Mouse (Mus musculus) heart, embryonic 15.5 days (tissue): ENCODE data around the gene Gm44579. TPM values are rescaled to one million over a fixed set of nuclear protein-coding genes. Genes with fewer than 3 reads are reported as not detected.
A peak's percentile ranks its signal among the peaks of the same experiment; 100 is the strongest.

ENCODE experiments used
- ATAC-seq: fragments of 200-750 bp; cut with Nextera tagmentation; replicated peaks from 2 replicates; pipeline ENCODE4 v1.8.0; 2017; ENCODE audit warnings: low read depth, moderate TSS enrichment; ENCODE audit not compliant: insufficient number of reproducible peaks, insufficient read depth, low FRiP score
- H3K27ac ChIP-seq: fragments of 300-500 bp; sonication (generic); 2 replicates; pipeline ENCODE4 v1.5.1; 2015; ENCODE audit warnings: mild to moderate bottlenecking, inconsistent platforms
- H3K27me3 ChIP-seq: fragments of 300-500 bp; sonication (generic); 2 replicates; pipeline ENCODE4 v1.6.1; 2015; ENCODE audit warnings: inconsistent platforms
- H3K36me3 ChIP-seq: fragments of 300-500 bp; sonication (generic); 2 replicates; pipeline ENCODE4 v1.6.1; 2015; ENCODE audit warnings: mild to moderate bottlenecking, inconsistent platforms
- H3K4me1 ChIP-seq: fragments of 300-500 bp; sonication (generic); replicated peaks from 2 replicates; pipeline ENCODE4 v1.6.1; 2015; ENCODE audit warnings: inconsistent platforms
- H3K4me2 ChIP-seq: fragments of 300-500 bp; sonication (generic); 2 replicates; pipeline ENCODE4 v1.6.1; 2015; ENCODE audit warnings: inconsistent platforms, mild to moderate bottlenecking, moderate library complexity
- H3K4me3 ChIP-seq: fragments of 300-500 bp; sonication (generic); 2 replicates; pipeline ENCODE4 v1.5.1; 2015; ENCODE audit warnings: mild to moderate bottlenecking, inconsistent platforms
- H3K9ac ChIP-seq: fragments of 300-500 bp; sonication (generic); 2 replicates; pipeline ENCODE4 v1.6.1; 2015; ENCODE audit warnings: mild to moderate bottlenecking, inconsistent platforms
- H3K9me3 ChIP-seq: fragments of 300-500 bp; sonication (generic); replicated peaks from 2 replicates; pipeline ENCODE4 v1.6.1; 2016; ENCODE audit warnings: inconsistent platforms
- WGBS: fragments of 180-500 bp; shearing (Covaris S2); methylation state at CpG from one replicate; pipeline ENCODE4 v1.1.7; 2015; ENCODE audit warnings: mixed read lengths; 5-methylcytosine and 5-hydroxymethylcytosine counted together
- polyA plus RNA-seq: library from polyadenylated mRNA; unstranded; fragments of >200 nt; fragmentation: Nextera tagmentation; extraction: Ambion mirVana; gene quantifications from 2 replicates; pipeline ENCODE4 v1.2.1, GENCODE M21; 2015

Gm44579 gene
- polyA plus RNA-seq, 1 experiment from 2014 or later: not detected

- Histone ChIP-seq H3K36me3 (no peaks in the 10 kb centered on the region), H3K27me3 (no peaks in the 10 kb centered on the region), H3K9ac (no peak overlapping the region), H3K27ac (no peak overlapping the region), H3K9me3 (no peaks in the 10 kb centered on the region), H3K4me2 (no peak overlapping the region), H3K4me3 (no peak overlapping the region), H3K4me1 (peaks cover 9% of the 10 kb centered on the region)
- WGBS: 80% methylated on average over 7 of the region's 7 CpGs
- ATAC-seq: no peak
Observed at GRCm38 (mm10) chr15:98152916-98153315, 67.9 kb downstream of the Gm44579 start.

- no peaks in the 10 kb centered on the region for H3K36me3 ChIP-seq
- peak overlapping the region; percentile 29 for H3K4me2 ChIP-seq
- H3K4me1 ChIP-seq: peaks cover 20% of the 10 kb centered on the region
- H3K9me3 ChIP-seq: no peaks in the 10 kb centered on the region
- no peak overlapping the region for H3K4me3 ChIP-seq
- H3K9ac ChIP-seq: no peak overlapping the region
- 26% methylated on average over 10 of the region's 10 CpGs for WGBS
- H3K27me3 ChIP-seq: no peaks in the 10 kb centered on the region
- peak; percentile 89 for ATAC-seq
- peak overlapping the region; percentile 90 for H3K27ac ChIP-seq
Observed at GRCm38 (mm10) chr15:98149166-98149602, 71.6 kb downstream of the Gm44579 start.

- H3K9me3 ChIP-seq: no peaks in the 10 kb centered on the region
- no peak overlapping the region for H3K9ac ChIP-seq
- no peak overlapping the region for H3K4me3 ChIP-seq
- H3K27ac ChIP-seq: peak overlapping the region; percentile 90
- WGBS: 47% methylated on average over 3 of the region's 3 CpGs
- no peaks in the 10 kb centered on the region for H3K27me3 ChIP-seq
- peaks cover 22% of the 10 kb centered on the region for H3K4me1 ChIP-seq
- no peaks in the 10 kb centered on the region for H3K36me3 ChIP-seq
- ATAC-seq: no peak
- H3K4me2 ChIP-seq: no peak overlapping the region; the same call in 1 of the 2 replicates
Observed at GRCm38 (mm10) chr15:98148356-98148755, 72.4 kb downstream of the Gm44579 start.

GRCm38 (mm10) chr15:98145559-98146181 is 75.1 kb downstream of the Gm44579 start:
- Histone ChIP-seq H3K27ac (peak overlapping the region; percentile 83), H3K36me3 (peaks cover 17% of the 10 kb centered on the region), H3K4me2 (peak overlapping the region; percentile 79), H3K9ac (peak overlapping the region; percentile 91), H3K9me3 (no peaks in the 10 kb centered on the region), H3K4me3 (peak overlapping the region; percentile 74), H3K4me1 (peaks cover 22% of the 10 kb centered on the region), H3K27me3 (no peaks in the 10 kb centered on the region)
- peak; percentile 85 for ATAC-seq
- under 1% methylated on average over 38 of the region's 38 CpGs for WGBS

- H3K4me1 ChIP-seq: peaks cover 21% of the 10 kb centered on the region
- peak overlapping the region; percentile 74 for H3K4me3 ChIP-seq
- WGBS: under 1% methylated on average over 36 of the region's 36 CpGs
- H3K4me2 ChIP-seq: peak overlapping the region; percentile 79
- ATAC-seq: 0 out of 2 replicates have a peak, but pooled peaks have one; percentile 6
- no peaks in the 10 kb centered on the region for H3K9me3 ChIP-seq
- H3K27ac ChIP-seq: peak overlapping the region; percentile 83
- peak overlapping the region; percentile 91 for H3K9ac ChIP-seq
- H3K36me3 ChIP-seq: peaks cover 24% of the 10 kb centered on the region
- H3K27me3 ChIP-seq: no peaks in the 10 kb centered on the region
Observed at GRCm38 (mm10) chr15:98144861-98145507, 75.8 kb downstream of the Gm44579 start.

- ATAC-seq: no peak
- Histone ChIP-seq H3K36me3 (peaks cover 45% of the 10 kb centered on the region), H3K27me3 (no peaks in the 10 kb centered on the region), H3K4me3 (no peak overlapping the region), H3K4me1 (peaks cover 11% of the 10 kb centered on the region), H3K4me2 (no peak overlapping the region), H3K9me3 (no peaks in the 10 kb centered on the region), H3K27ac (no peak overlapping the region), H3K9ac (no peak overlapping the region)
- WGBS: 83% methylated on average over 10 of the region's 10 CpGs
Observed at GRCm38 (mm10) chr15:98142515-98142914, 78.3 kb downstream of the Gm44579 start.

- Histone ChIP-seq H3K36me3 (peaks cover 60% of the 10 kb centered on the region), H3K4me1 (peaks cover 11% of the 10 kb centered on the region), H3K4me2 (no peak overlapping the region), H3K9me3 (no peaks in the 10 kb centered on the region), H3K9ac (no peak overlapping the region), H3K27me3 (no peaks in the 10 kb centered on the region), H3K27ac (no peak overlapping the region), H3K4me3 (no peak overlapping the region)
- 78% methylated on average over 5 of the region's 5 CpGs for WGBS
- ATAC-seq: no peak
Observed at GRCm38 (mm10) chr15:98140809-98141208, 80.0 kb downstream of the Gm44579 start.

GRCm38 (mm10) chr15:98139763-98140162 is 81.0 kb downstream of the Gm44579 start:
- Histone ChIP-seq H3K36me3 (peaks cover 71% of the 10 kb centered on the region), H3K9ac (no peak overlapping the region), H3K4me1 (peaks cover 10% of the 10 kb centered on the region), H3K27ac (no peak overlapping the region), H3K4me3 (no peak overlapping the region), H3K9me3 (no peaks in the 10 kb centered on the region), H3K27me3 (no peaks in the 10 kb centered on the region), H3K4me2 (no peak overlapping the region)
- no peak for ATAC-seq
- WGBS: 85% methylated on average over 7 of the region's 7 CpGs

- no peak overlapping the region for H3K27ac ChIP-seq
- H3K9ac ChIP-seq: no peak overlapping the region
- no peaks in the 10 kb centered on the region for H3K9me3 ChIP-seq
- H3K4me3 ChIP-seq: no peak overlapping the region
- H3K4me2 ChIP-seq: no peak overlapping the region
- H3K27me3 ChIP-seq: no peaks in the 10 kb centered on the region
- H3K4me1 ChIP-seq: 0 out of 2 replicates have a peak, but pooled peaks cover 2% of the 10 kb centered on the region
- no peak for ATAC-seq
- WGBS: 88% methylated on average over 9 of the region's 9 CpGs
- H3K36me3 ChIP-seq: peaks cover 91% of the 10 kb centered on the region
Observed at GRCm38 (mm10) chr15:98136871-98137270, 83.9 kb downstream of the Gm44579 start.

Other genes with a start within 250 kb of the Gm44579 start
- gene Col2a1, start 216.3 kb downstream of the Gm44579 start, polyA plus RNA-seq: 8.3 and 35.1 TPM in 2 replicates
- gene Pfkm, start 128.4 kb downstream of the Gm44579 start, polyA plus RNA-seq: 119 and 127 TPM in 2 replicates
- gene Senp1, start 127.2 kb downstream of the Gm44579 start, polyA plus RNA-seq: 16.7 and 19.0 TPM in 2 replicates
- gene Asb8, start 55.4 kb downstream of the Gm44579 start, polyA plus RNA-seq: 77.6 and 78.1 TPM in 2 replicates
- 1.6 and 1.7 TPM in 2 replicates for gene Ccdc184, start 53.8 kb downstream of the Gm44579 start, polyA plus RNA-seq
- gene Olfr288, start 25.4 kb downstream of the Gm44579 start, polyA plus RNA-seq: not detected in 2 replicates
- gene Olfr287, start 79 bp upstream of the Gm44579 start, polyA plus RNA-seq: not detected in 2 replicates
- gene Olfr286, start 13.5 kb upstream of the Gm44579 start, polyA plus RNA-seq: not detected in 2 replicates
- gene H1fnt, start 36.3 kb upstream of the Gm44579 start, polyA plus RNA-seq: not detected in 2 replicates
- 1.1 and 1.8 TPM in 2 replicates for gene Zfp641, start 75.2 kb upstream of the Gm44579 start, polyA plus RNA-seq
- not detected in 2 replicates for gene Olfr285, start 96.4 kb upstream of the Gm44579 start, polyA plus RNA-seq
- gene Olfr284, start 120.0 kb upstream of the Gm44579 start, polyA plus RNA-seq: not detected in 2 replicates
- gene Olfr283, start 160.0 kb upstream of the Gm44579 start, polyA plus RNA-seq: not detected in 2 replicates
- not detected in 2 replicates for gene Olfr282, start 210.2 kb upstream of the Gm44579 start, polyA plus RNA-seq
- not detected in 2 replicates for gene Olfr281, start 231.6 kb upstream of the Gm44579 start, polyA plus RNA-seq
- gene OR5BS1P, start 248.9 kb upstream of the Gm44579 start, polyA plus RNA-seq: not detected in 2 replicates